Mouse (Mus musculus) lung, embryonic 14.5 days (tissue): ENCODE measurements around the gene Slc35b2. TPM values are rescaled to one million over a fixed set of nuclear protein-coding genes. Genes with fewer than 3 reads are reported as not detected.

Experiments
- ATAC-seq: fragments of 200-750 bp; cut with Nextera tagmentation; 2 replicates; pipeline ENCODE4 v1.8.0; 2017; ENCODE audit warnings: mild to moderate bottlenecking, moderate TSS enrichment, moderate library complexity; ENCODE audit not compliant: insufficient read depth
- DNase-seq: peaks from one replicate; pipeline ENCODE4 v3.0.0-alpha.2; 2015
- H3K27ac ChIP-seq: fragments of 300-500 bp; sonication (generic); 2 replicates; pipeline ENCODE4 v1.5.1; 2014; ENCODE audit warnings: low read depth, mild to moderate bottlenecking, moderate library complexity
- H3K27me3 ChIP-seq: fragments of 300-500 bp; sonication (generic); 2 replicates; pipeline ENCODE4 v1.6.1; 2014; ENCODE audit warnings: low read length, control low read depth; ENCODE audit not compliant: insufficient read depth
- H3K36me3 ChIP-seq: fragments of 300-500 bp; sonication (generic); 2 replicates; pipeline ENCODE4 v1.6.1; 2014; ENCODE audit warnings: control low read depth; ENCODE audit not compliant: insufficient read depth
- H3K4me1 ChIP-seq: fragments of 300-500 bp; sonication (generic); 2 replicates; pipeline ENCODE4 v1.6.1; 2014; ENCODE audit warnings: antibody characterized with exemption, control low read depth; ENCODE audit not compliant: insufficient read depth
- H3K4me2 ChIP-seq: fragments of 300-500 bp; sonication (generic); 2 replicates; pipeline ENCODE4 v1.6.1; 2014; ENCODE audit warnings: mild to moderate bottlenecking
- H3K4me3 ChIP-seq: fragments of 300-500 bp; sonication (generic); 2 replicates; pipeline ENCODE4 v1.5.1; 2014; ENCODE audit warnings: low read depth, low read length
- H3K9ac ChIP-seq: fragments of 300-500 bp; sonication (generic); 2 replicates; pipeline ENCODE4 v1.6.1; 2014
- H3K9me3 ChIP-seq: fragments of 300-500 bp; sonication (generic); 2 replicates; pipeline ENCODE4 v1.6.1; 2016; ENCODE audit warnings: low read depth, low read length, control low read depth
- CTCF ChIP-seq: IDR thresholded peaks from 2 replicates; pipeline ENCODE4 v1.5.1; 2016; ENCODE audit warnings: antibody characterized with exemption, low read depth
- WGBS: fragments of 180-500 bp; shearing (Covaris S2); extraction: QIAGEN DNeasy Blood & Tissue Kit; methylation state at CpG from one replicate; pipeline ENCODE4 v1.1.7; 2014; 5-methylcytosine and 5-hydroxymethylcytosine counted together
- polyA plus RNA-seq: library from polyadenylated mRNA; unstranded; fragments of >200 nt; fragmentation: Nextera tagmentation; extraction: Ambion mirVana; gene quantifications from 2 replicates; pipeline ENCODE4 v1.2.1, GENCODE M21; 2014

Slc35b2 gene
- polyA plus RNA-seq, 1 experiment from 2014 or later: 137 TPM

- peak overlapping the region; percentile 61 for H3K4me3 ChIP-seq
- DNase-seq: no peak
- H3K4me1 ChIP-seq: no peaks in the 10 kb centered on the region
- ATAC-seq: no peak
- peak overlapping the region; percentile 98 for H3K4me2 ChIP-seq
- WGBS: 58% methylated on average over 3 of the region's 3 CpGs
- H3K36me3 ChIP-seq: no peaks in the 10 kb centered on the region
- H3K27ac ChIP-seq: no peak overlapping the region
- no peak for TF ChIP-seq CTCF
- H3K9ac ChIP-seq: 0 out of 2 replicates have a peak overlapping the region, but pooled peaks have one; percentile 60
- no peaks in the 10 kb centered on the region for H3K9me3 ChIP-seq
- H3K27me3 ChIP-seq: peaks cover 11% of the 10 kb centered on the region
These were observed 7.0 kb upstream of the Slc35b2 start for GRCm38 (mm10) chr17:45556514-45557245.

- no peaks in the 10 kb centered on the region for H3K36me3 ChIP-seq
- peaks cover 11% of the 10 kb centered on the region for H3K27me3 ChIP-seq
- WGBS: 55% methylated on average over 7 of the region's 7 CpGs
- H3K4me3 ChIP-seq: no peak overlapping the region
- no peaks in the 10 kb centered on the region for H3K9me3 ChIP-seq
- ATAC-seq: no peak
- no peak for DNase-seq
- H3K9ac ChIP-seq: no peak overlapping the region
- H3K4me2 ChIP-seq: peak overlapping the region; percentile 98; the same call in 1 of the 2 replicates
- H3K4me1 ChIP-seq: no peaks in the 10 kb centered on the region
- no peak for TF ChIP-seq CTCF
- no peak overlapping the region for H3K27ac ChIP-seq
These were observed 6.3 kb upstream of the Slc35b2 start for GRCm38 (mm10) chr17:45557246-45557824.

- ATAC-seq (no peak), DNase-seq (no peak)
- H3K4me2 ChIP-seq: no peak overlapping the region
- H3K9ac ChIP-seq: no peak overlapping the region
- H3K4me3 ChIP-seq: no peak overlapping the region
- no peak for TF ChIP-seq CTCF
- H3K4me1 ChIP-seq: no peaks in the 10 kb centered on the region
- H3K27ac ChIP-seq: no peak overlapping the region
- peaks cover 11% of the 10 kb centered on the region for H3K27me3 ChIP-seq
- WGBS: 60% methylated on average over 16 of the region's 16 CpGs
- H3K9me3 ChIP-seq: no peaks in the 10 kb centered on the region
- H3K36me3 ChIP-seq: no peaks in the 10 kb centered on the region
These were observed 5.4 kb upstream of the Slc35b2 start for GRCm38 (mm10) chr17:45557998-45558862.

- 83% methylated on average over 15 of the region's 15 CpGs for WGBS
These were observed 3.7 kb upstream of the Slc35b2 start for GRCm38 (mm10) chr17:45559732-45560525.

GRCm38 (mm10) chr17:45563216-45563615 is 458 bp upstream of the Slc35b2 start:
- H3K4me2 ChIP-seq: peak overlapping the region; percentile 98
- H3K4me1 ChIP-seq: peaks cover 7% of the 10 kb centered on the region
- H3K36me3 ChIP-seq: peaks cover 34% of the 10 kb centered on the region
- TF ChIP-seq CTCF: no peak
- ATAC-seq (no peak), DNase-seq (no peak)
- 75% methylated on average over 12 of the region's 12 CpGs for WGBS
- H3K4me3 ChIP-seq: no peak overlapping the region
- no peaks in the 10 kb centered on the region for H3K27me3 ChIP-seq
- no peak overlapping the region for H3K27ac ChIP-seq
- no peak overlapping the region for H3K9ac ChIP-seq
- no peaks in the 10 kb centered on the region for H3K9me3 ChIP-seq

More at GRCm38 (mm10) chr17:45559732-45560525, 3.7 kb upstream of the Slc35b2 start:
- TF ChIP-seq CTCF: no peak
- Histone ChIP-seq H3K9me3 (no peaks in the 10 kb centered on the region), H3K27ac (no peak overlapping the region), H3K4me3 (no peak overlapping the region), H3K4me2 (no peak overlapping the region), H3K4me1 (peaks cover 5% of the 10 kb centered on the region), H3K36me3 (peaks cover 1% of the 10 kb centered on the region; the same call in 1 of the 2 replicates), H3K9ac (no peak overlapping the region), H3K27me3 (peaks cover 11% of the 10 kb centered on the region)
- no peak for ATAC-seq
- DNase-seq: no peak

- ATAC-seq (no peak), DNase-seq (peak; percentile 30)
- 8% methylated on average over 18 of the region's 18 CpGs for WGBS
- Histone ChIP-seq H3K4me3 (peak overlapping the region; percentile 74), H3K27me3 (no peaks in the 10 kb centered on the region), H3K4me2 (peak overlapping the region; percentile 98), H3K9ac (peak overlapping the region; percentile 91), H3K36me3 (peaks cover 48% of the 10 kb centered on the region), H3K27ac (peak overlapping the region; percentile 72), H3K4me1 (peaks cover 7% of the 10 kb centered on the region), H3K9me3 (no peaks in the 10 kb centered on the region)
- no peak for TF ChIP-seq CTCF
These were observed 934 bp downstream of the Slc35b2 start for GRCm38 (mm10) chr17:45564531-45565084.
